Mouse (Mus musculus) layer of hippocampus, adult 8-10 months (tissue): ENCODE measurements at regions not wholly inside any gene's neighbourhood (a gene's known extent, or its start where the extent isn't known, plus 50 kb on each side); places are given as distances from the start of the nearest gene placed in this dataset.

ENCODE experiments used
- DNase-seq, 2 experiments: peaks; one replicate each; pipeline ENCODE4 v3.0.0; 2022; ENCODE audit warnings: low spot score in 2 of 2

DNA sequence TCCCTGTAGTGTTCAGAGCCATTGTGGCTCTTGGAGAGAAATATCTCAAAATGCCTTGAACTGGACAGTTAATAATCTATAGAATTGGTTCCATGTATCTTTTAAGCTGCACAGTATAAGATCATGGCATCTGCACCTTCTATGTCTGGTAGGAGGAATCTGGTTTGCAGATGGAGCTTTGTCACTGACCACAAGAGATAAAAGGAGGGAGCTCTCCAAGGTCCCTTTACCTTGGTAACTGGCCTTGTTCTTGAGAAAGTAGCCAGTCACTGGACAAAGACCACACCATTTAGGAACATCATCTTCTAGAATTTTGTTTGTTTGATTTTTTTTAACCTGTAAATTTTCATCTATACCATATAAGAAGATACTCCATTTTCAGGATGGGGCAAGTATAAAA lies 52.5 kb upstream of the Plcb4 start:
- DNase-seq, result no peak
